Mouse (Mus musculus) embryonic facial prominence, embryonic 12.5 days (tissue): ENCODE results near the gene Ddi2. TPM values are rescaled to one million over a fixed set of nuclear protein-coding genes. Genes with fewer than 3 reads are reported as not detected.

ENCODE experiments used
- ATAC-seq: fragments of 200-750 bp; cut with Nextera tagmentation; 2 replicates; pipeline ENCODE4 v1.8.0; 2017; ENCODE audit not compliant: insufficient number of reproducible peaks, insufficient read depth, low FRiP score, low TSS enrichment
- H3K27ac ChIP-seq: fragments of 300-500 bp; sonication (generic); 2 replicates; pipeline ENCODE4 v1.5.1; 2016; ENCODE audit warnings: mild to moderate bottlenecking
- H3K27me3 ChIP-seq: fragments of 300-500 bp; sonication (generic); 2 replicates; pipeline ENCODE4 v1.6.1; 2016; ENCODE audit warnings: mild to moderate bottlenecking, moderate library complexity
- H3K36me3 ChIP-seq: fragments of 300-500 bp; sonication (generic); 2 replicates; pipeline ENCODE4 v1.6.1; 2016; ENCODE audit warnings: mild to moderate bottlenecking
- H3K4me1 ChIP-seq: fragments of 300-500 bp; sonication (generic); 2 replicates; pipeline ENCODE4 v1.6.1; 2016
- H3K4me2 ChIP-seq: fragments of 300-500 bp; sonication (generic); replicated peaks from 2 replicates; pipeline ENCODE4 v1.6.1; 2016; ENCODE audit warnings: mild to moderate bottlenecking, moderate library complexity
- H3K4me3 ChIP-seq: fragments of 300-500 bp; sonication (generic); 2 replicates; pipeline ENCODE4 v1.5.1; 2016; ENCODE audit warnings: mild to moderate bottlenecking
- H3K9ac ChIP-seq: fragments of 300-500 bp; sonication (generic); 2 replicates; pipeline ENCODE4 v1.6.1; 2016; ENCODE audit warnings: mild to moderate bottlenecking, moderate library complexity
- H3K9me3 ChIP-seq: fragments of 300-500 bp; sonication (generic); 2 replicates; pipeline ENCODE4 v1.6.1; 2016; ENCODE audit warnings: mild to moderate bottlenecking, moderate library complexity
- WGBS: fragments of 180-500 bp; shearing (Covaris S2); methylation state at CpG from one replicate; pipeline ENCODE4 v1.1.7; 2016; 5-methylcytosine and 5-hydroxymethylcytosine counted together
- polyA plus RNA-seq: library from polyadenylated mRNA; unstranded; fragments of >200 nt; fragmentation: Nextera tagmentation; extraction: Ambion mirVana; gene quantifications from 2 replicates; pipeline ENCODE4 v1.2.1, GENCODE M21; 2016

Gene Ddi2
- polyA plus RNA-seq, 1 experiment from 2014 or later, result 29.5 TPM

- 85% methylated on average over 6 of the region's 6 CpGs for WGBS
- no peak for ATAC-seq
- H3K4me3 ChIP-seq, result no peak overlapping the region
These were observed 71.9 kb downstream of the Ddi2 start for GRCm38 (mm10) chr4:141651286-141651685.

DNA sequence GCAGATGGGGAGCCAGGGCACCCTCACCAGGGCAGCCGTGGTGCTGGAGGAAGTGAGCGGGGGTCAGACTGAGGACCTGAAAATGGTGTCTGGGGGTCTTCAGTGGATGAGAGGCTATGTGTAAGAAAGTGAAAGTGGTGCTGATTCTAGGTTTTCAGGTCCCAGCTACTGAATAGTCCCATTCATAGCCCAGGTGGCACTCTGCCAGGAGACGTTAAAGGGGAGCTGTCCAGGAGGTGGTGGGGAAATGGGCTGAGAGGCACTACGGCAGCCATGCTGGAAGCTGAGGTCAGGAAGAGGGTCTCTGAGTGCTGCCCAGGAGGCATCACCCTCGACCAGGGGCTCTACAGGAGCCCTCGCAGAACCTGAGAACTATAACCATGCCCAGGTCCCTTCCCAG lies 74.0 kb downstream of the Ddi2 start:
- peaks cover 37% of the 10 kb centered on the region for H3K36me3 ChIP-seq
- peaks cover 9% of the 10 kb centered on the region; the same call in 1 of the 2 replicates for H3K4me1 ChIP-seq
- no peaks in the 10 kb centered on the region for H3K9me3 ChIP-seq
- H3K27me3 ChIP-seq, result no peaks in the 10 kb centered on the region
- H3K4me3 ChIP-seq, result no peak overlapping the region
- ATAC-seq, result peak; percentile 38; the same call in 1 of the 2 replicates
- 66% methylated on average over 6 of the region's 6 CpGs for WGBS
- H3K4me2 ChIP-seq, result no peak overlapping the region
- H3K9ac ChIP-seq, result no peak overlapping the region
- H3K27ac ChIP-seq, result 0 out of 2 replicates have a peak overlapping the region, but pooled peaks have one; percentile 63

More at GRCm38 (mm10) chr4:141651286-141651685, 71.9 kb downstream of the Ddi2 start:
- Histone ChIP-seq H3K36me3 (peaks cover 43% of the 10 kb centered on the region), H3K9me3 (no peaks in the 10 kb centered on the region), H3K9ac (no peak overlapping the region), H3K27ac (no peak overlapping the region), H3K4me2 (no peak overlapping the region), H3K27me3 (no peaks in the 10 kb centered on the region), H3K4me1 (peaks cover 9% of the 10 kb centered on the region; the same call in 1 of the 2 replicates)

- WGBS, result 92% methylated on average over 5 of the region's 5 CpGs
- Histone ChIP-seq H3K27me3 (no peaks in the 10 kb centered on the region), H3K4me1 (peaks cover 14% of the 10 kb centered on the region; the same call in 1 of the 2 replicates), H3K4me2 (no peak overlapping the region), H3K9me3 (no peaks in the 10 kb centered on the region), H3K4me3 (no peak overlapping the region), H3K27ac (no peak overlapping the region), H3K36me3 (peaks cover 30% of the 10 kb centered on the region), H3K9ac (no peak overlapping the region)
- ATAC-seq, result no peak
These were observed 75.0 kb downstream of the Ddi2 start for GRCm38 (mm10) chr4:141648262-141648661.

GRCm38 (mm10) chr4:141647187-141647586 lies 76.0 kb downstream of the Ddi2 start:
- no peak overlapping the region for H3K27ac ChIP-seq
- H3K4me3 ChIP-seq, result no peak overlapping the region
- 93% methylated on average over 3 of the region's 3 CpGs for WGBS
- peaks cover 15% of the 10 kb centered on the region; the same call in 1 of the 2 replicates for H3K4me1 ChIP-seq
- H3K9me3 ChIP-seq, result no peaks in the 10 kb centered on the region
- ATAC-seq, result no peak
- no peaks in the 10 kb centered on the region for H3K27me3 ChIP-seq
- no peak overlapping the region for H3K9ac ChIP-seq
- H3K36me3 ChIP-seq, result peaks cover 31% of the 10 kb centered on the region
- H3K4me2 ChIP-seq, result no peak overlapping the region

- H3K4me3 ChIP-seq, result no peak overlapping the region
- WGBS, result 91% methylated on average over 8 of the region's 8 CpGs
- no peaks in the 10 kb centered on the region for H3K27me3 ChIP-seq
- H3K36me3 ChIP-seq, result peaks cover 33% of the 10 kb centered on the region
- H3K4me1 ChIP-seq, result peaks cover 15% of the 10 kb centered on the region; the same call in 1 of the 2 replicates
- H3K4me2 ChIP-seq, result no peak overlapping the region
- no peak for ATAC-seq
- H3K9ac ChIP-seq, result no peak overlapping the region
- H3K27ac ChIP-seq, result no peak overlapping the region
- H3K9me3 ChIP-seq, result no peaks in the 10 kb centered on the region
These were observed 77.2 kb downstream of the Ddi2 start for GRCm38 (mm10) chr4:141645988-141646387.

DNA sequence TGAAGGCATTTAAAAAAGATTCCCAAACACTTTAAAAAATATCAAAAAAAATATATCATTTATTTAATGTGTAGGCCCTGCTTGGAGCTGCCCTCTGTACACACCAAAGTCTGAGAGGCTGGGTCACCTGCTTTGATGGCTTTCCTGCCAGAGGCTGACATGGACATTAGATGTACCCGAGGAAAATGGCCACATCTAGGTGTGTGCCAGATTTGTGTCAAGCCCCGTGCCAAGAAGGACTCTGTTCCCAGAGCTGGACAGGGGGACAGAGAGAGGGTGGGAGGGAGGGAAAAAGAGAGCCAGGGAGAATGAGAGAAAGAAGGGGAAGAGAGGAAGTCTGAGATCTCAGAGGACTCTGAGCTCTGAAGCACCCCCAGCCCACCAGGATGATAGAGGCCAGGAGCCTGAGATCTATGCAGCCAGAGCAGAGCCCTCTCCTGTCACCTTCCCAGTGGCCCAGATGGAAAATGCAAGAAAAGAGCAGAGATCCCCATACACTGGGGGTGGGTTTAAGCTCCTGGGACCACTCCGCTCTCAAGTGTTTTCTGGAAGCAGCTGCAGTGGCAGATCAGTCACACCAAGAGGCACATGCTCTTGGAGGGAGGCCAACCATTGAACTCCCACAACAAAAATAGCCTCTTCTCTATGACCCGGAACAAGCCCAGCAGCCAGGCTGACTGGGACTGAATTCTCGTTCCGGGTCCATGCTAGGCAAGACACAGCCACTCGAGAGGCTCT lies 79.9 kb downstream of the Ddi2 start:
- Histone ChIP-seq H3K4me2 (no peak overlapping the region), H3K27me3 (no peaks in the 10 kb centered on the region), H3K4me3 (no peak overlapping the region), H3K4me1 (peaks cover 6% of the 10 kb centered on the region; the same call in 1 of the 2 replicates), H3K27ac (peak overlapping the region; percentile 32; the same call in 1 of the 2 replicates), H3K9ac (no peak overlapping the region), H3K36me3 (peaks cover 51% of the 10 kb centered on the region), H3K9me3 (no peaks in the 10 kb centered on the region)
- WGBS, result 67% methylated on average over 7 of the region's 7 CpGs
- ATAC-seq, result no peak

GRCm38 (mm10) chr4:141641961-141642811 lies 81.0 kb downstream of the Ddi2 start:
- ATAC-seq, result no peak

GRCm38 (mm10) chr4:141641353-141641771 lies 81.9 kb downstream of the Ddi2 start:
- no peak overlapping the region for H3K9ac ChIP-seq
- H3K4me1 ChIP-seq, result peaks cover 6% of the 10 kb centered on the region; the same call in 1 of the 2 replicates
- H3K36me3 ChIP-seq, result peaks cover 60% of the 10 kb centered on the region
- WGBS, result 90% methylated on average over 7 of the region's 7 CpGs
- ATAC-seq, result no peak
- H3K4me2 ChIP-seq, result no peak overlapping the region
- H3K4me3 ChIP-seq, result no peak overlapping the region
- H3K9me3 ChIP-seq, result no peaks in the 10 kb centered on the region
- no peaks in the 10 kb centered on the region for H3K27me3 ChIP-seq
- no peak overlapping the region for H3K27ac ChIP-seq

More at GRCm38 (mm10) chr4:141641961-141642811, 81.0 kb downstream of the Ddi2 start:
- H3K9ac ChIP-seq, result no peak overlapping the region
- H3K4me1 ChIP-seq, result peaks cover 6% of the 10 kb centered on the region; the same call in 1 of the 2 replicates
- H3K4me2 ChIP-seq, result no peak overlapping the region
- H3K9me3 ChIP-seq, result no peaks in the 10 kb centered on the region
- H3K36me3 ChIP-seq, result peaks cover 55% of the 10 kb centered on the region
- WGBS, result 90% methylated on average over 25 of the region's 25 CpGs
- H3K27me3 ChIP-seq, result no peaks in the 10 kb centered on the region
- H3K4me3 ChIP-seq, result no peak overlapping the region
- H3K27ac ChIP-seq, result no peak overlapping the region

- Histone ChIP-seq H3K9me3 (no peaks in the 10 kb centered on the region), H3K27ac (no peak overlapping the region), H3K36me3 (peaks cover 73% of the 10 kb centered on the region), H3K9ac (no peak overlapping the region), H3K4me2 (no peak overlapping the region), H3K4me3 (no peak overlapping the region), H3K27me3 (no peaks in the 10 kb centered on the region), H3K4me1 (peaks cover 6% of the 10 kb centered on the region; the same call in 1 of the 2 replicates)
- no peak for ATAC-seq
- WGBS, result 69% methylated on average over 11 of the region's 11 CpGs
These were observed 83.7 kb downstream of the Ddi2 start for GRCm38 (mm10) chr4:141639474-141639873.

DNA sequence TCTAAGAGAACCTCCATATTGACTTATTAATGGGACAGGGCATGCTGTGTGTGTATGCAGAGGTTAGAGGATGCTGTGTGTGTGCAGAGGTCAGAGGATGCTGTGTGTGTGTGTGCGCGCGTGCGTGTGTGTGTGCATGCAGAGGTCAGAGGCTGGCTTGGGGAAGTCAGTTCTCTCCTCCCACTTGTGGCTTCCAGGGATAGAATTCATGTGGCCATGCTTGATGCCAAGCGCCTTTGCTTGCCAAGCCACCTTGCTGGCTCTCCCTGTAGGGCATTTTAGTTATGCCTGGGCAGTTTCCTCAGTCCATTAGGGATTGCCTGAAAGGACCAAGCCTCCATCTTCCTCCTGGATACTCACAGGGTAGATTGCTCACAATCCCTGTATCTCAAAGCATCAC lies 86.5 kb downstream of the Ddi2 start:
- Histone ChIP-seq H3K27ac (no peak overlapping the region), H3K9ac (no peak overlapping the region), H3K4me2 (no peak overlapping the region), H3K9me3 (no peaks in the 10 kb centered on the region), H3K4me3 (no peak overlapping the region), H3K36me3 (peaks cover 90% of the 10 kb centered on the region), H3K27me3 (no peaks in the 10 kb centered on the region), H3K4me1 (no peaks in the 10 kb centered on the region)
- 86% methylated on average over 5 of the region's 5 CpGs for WGBS
- ATAC-seq, result no peak

GRCm38 (mm10) chr4:141635991-141636390 lies 87.2 kb downstream of the Ddi2 start:
- Histone ChIP-seq H3K9me3 (no peaks in the 10 kb centered on the region), H3K4me1 (no peaks in the 10 kb centered on the region), H3K27me3 (no peaks in the 10 kb centered on the region), H3K4me2 (no peak overlapping the region), H3K36me3 (peaks cover 90% of the 10 kb centered on the region), H3K9ac (no peak overlapping the region), H3K4me3 (no peak overlapping the region), H3K27ac (no peak overlapping the region)
- ATAC-seq, result no peak
- 45% methylated on average over 9 of the region's 9 CpGs for WGBS
